Mouse (Mus musculus) CH12.LX (cell line): Measurements from ENCODE around the gene Pqlc2. TPM values are rescaled to one million over a fixed set of nuclear protein-coding genes. Genes with fewer than 3 reads are reported as not detected.

Experiments used
- DNase-seq: peaks from one replicate; pipeline ENCODE4 v3.0.0-alpha.2; 2013; ENCODE audit errors: extremely low read depth
- H3K27ac ChIP-seq: 2 replicates; pipeline ENCODE4 v1.5.1; 2012; ENCODE audit warnings: low read depth, mild to moderate bottlenecking, control low read depth, moderate library complexity; ENCODE audit not compliant: insufficient read depth
- H3K27me3 ChIP-seq: replicated peaks from 2 replicates; pipeline ENCODE3; 2012; ENCODE audit warnings: inconsistent platforms
- H3K36me3 ChIP-seq, 2 experiments: replicated peaks in 1 of 2; 2 replicates each; pipeline versions ENCODE3 to v1.6.1; 2012; ENCODE audit warnings: inconsistent platforms in 1 of 2, low read length in 1 of 2, mild to moderate bottlenecking in 1 of 2, mixed read lengths in 1 of 2, moderate library complexity in 1 of 2; ENCODE audit not compliant: control insufficient read depth in 1 of 2, insufficient read depth in 1 of 2
- H3K4me1 ChIP-seq, 2 experiments: 2 replicates each; pipeline ENCODE4 v1.6.1; 2012; ENCODE audit warnings: inconsistent platforms in 1 of 2, moderate library complexity in 1 of 2; ENCODE audit not compliant: insufficient read depth in 2 of 2, control insufficient read depth in 1 of 2
- H3K4me2 ChIP-seq: 2 replicates; pipeline ENCODE4 v1.6.1; 2012; ENCODE audit warnings: low read depth, mild to moderate bottlenecking, control low read depth; ENCODE audit not compliant: poor library complexity, insufficient read depth, severe bottlenecking
- H3K4me3 ChIP-seq, 3 experiments: fragments of 150-350 bp in 1 of 3; sonication (generic) in 1 of 3; replicated peaks in 1 of 3; 2 replicates each; pipeline versions ENCODE3 to v1.5.1; 2011 to 2012; ENCODE audit warnings: low read depth in 2 of 3, low read length in 2 of 3, mild to moderate bottlenecking in 2 of 3, moderate library complexity in 2 of 3, control low read depth in 1 of 3, improper control_type of control experiment in 1 of 3, inconsistent platforms in 1 of 3, mixed read lengths in 1 of 3; ENCODE audit not compliant: poor library complexity in 1 of 3
- H3K79me2 ChIP-seq: replicated peaks from 2 replicates; pipeline ENCODE4 v1.6.1; 2012; ENCODE audit warnings: mild to moderate bottlenecking, moderate library complexity; ENCODE audit not compliant: control insufficient read depth, poor library complexity, insufficient read depth, severe bottlenecking; ENCODE audit errors: extremely low read depth
- H3K9ac ChIP-seq: 2 replicates; pipeline ENCODE4 v1.6.1; 2012; ENCODE audit warnings: low read depth, mild to moderate bottlenecking, control low read depth, moderate library complexity; ENCODE audit not compliant: insufficient read depth
- H3K9me3 ChIP-seq: replicated peaks from 2 replicates; pipeline ENCODE3; 2012; ENCODE audit warnings: low read length, inconsistent platforms, mixed read lengths
- ETS1 ChIP-seq: conservative IDR thresholded peaks from 2 replicates; pipeline ENCODE4 v1.6.1; 2012; ENCODE audit warnings: low read depth, mild to moderate bottlenecking, inconsistent platforms, low read length, improper control_type of control experiment, moderate library complexity
- HCFC1 ChIP-seq: IDR thresholded peaks from 2 replicates; pipeline ENCODE4 v1.6.1; 2012; ENCODE audit warnings: low read depth, mild to moderate bottlenecking, inconsistent platforms, low read length, improper control_type of control experiment
- IRF4 ChIP-seq: IDR thresholded peaks from 2 replicates; pipeline ENCODE4 v1.6.1; 2014; ENCODE audit warnings: low read depth, mild to moderate bottlenecking, inconsistent platforms, low read length, improper control_type of control experiment
- KAT2A ChIP-seq: IDR thresholded peaks from 2 replicates; pipeline ENCODE4 v1.6.1; 2012; ENCODE audit warnings: low read length, improper control_type of control experiment, inconsistent platforms; ENCODE audit not compliant: insufficient replicate concordance
- MAFK ChIP-seq: IDR thresholded peaks from 2 replicates; pipeline ENCODE4 v1.6.1; 2011; ENCODE audit warnings: low read length, improper control_type of control experiment; ENCODE audit not compliant: insufficient replicate concordance
- MAZ ChIP-seq: IDR thresholded peaks from 2 replicates; pipeline ENCODE4 v1.6.1; 2012; ENCODE audit warnings: low read depth, mild to moderate bottlenecking, inconsistent platforms, low read length, improper control_type of control experiment, moderate library complexity
- MEF2A ChIP-seq: IDR thresholded peaks from 2 replicates; pipeline ENCODE4 v1.6.1; 2014; ENCODE audit warnings: low read depth, mild to moderate bottlenecking, inconsistent platforms, low read length, improper control_type of control experiment, borderline replicate concordance
- MXI1 ChIP-seq: IDR thresholded peaks from 2 replicates; pipeline ENCODE4 v1.6.1; 2011; ENCODE audit warnings: mild to moderate bottlenecking, low read depth, low read length, improper control_type of control experiment
- MYC ChIP-seq: IDR thresholded peaks from 2 replicates; pipeline ENCODE4 v1.6.1; 2011; ENCODE audit warnings: low read depth, mild to moderate bottlenecking, improper control_type of control experiment, low read length
- POLR2A ChIP-seq: IDR thresholded peaks from 2 replicates; pipeline ENCODE4 v1.6.1; 2011; ENCODE audit warnings: low read depth, mild to moderate bottlenecking, improper control_type of control experiment, low read length
- RAD21 ChIP-seq: IDR thresholded peaks from 2 replicates; pipeline ENCODE4 v1.6.1; 2011; ENCODE audit warnings: low read depth, mild to moderate bottlenecking, low read length, improper control_type of control experiment, moderate library complexity
- RCOR1 ChIP-seq: conservative IDR thresholded peaks from 2 replicates; pipeline ENCODE4 v1.6.1; 2012; ENCODE audit warnings: low read depth, mild to moderate bottlenecking, inconsistent platforms, low read length, improper control_type of control experiment
- SIN3A ChIP-seq: IDR thresholded peaks from 2 replicates; pipeline ENCODE4 v1.6.1; 2012; ENCODE audit warnings: low read length, improper control_type of control experiment, inconsistent platforms
- TBP ChIP-seq: conservative IDR thresholded peaks from 2 replicates; pipeline ENCODE4 v1.6.1; 2011; ENCODE audit warnings: low read depth, low read length, improper control_type of control experiment
- UBTF ChIP-seq: IDR thresholded peaks from 2 replicates; pipeline ENCODE4 v1.6.1; 2012; ENCODE audit warnings: low read depth, mild to moderate bottlenecking, inconsistent platforms, low read length, improper control_type of control experiment, moderate library complexity
- USF1 ChIP-seq: IDR thresholded peaks from 2 replicates; pipeline ENCODE4 v1.6.1; 2014; ENCODE audit warnings: low read depth, mild to moderate bottlenecking, inconsistent platforms, low read length, improper control_type of control experiment
- USF2 ChIP-seq: conservative IDR thresholded peaks from 2 replicates; pipeline ENCODE4 v1.6.1; 2011; ENCODE audit warnings: low read depth, low read length, improper control_type of control experiment
- ZKSCAN1 ChIP-seq: IDR thresholded peaks from 2 replicates; pipeline ENCODE4 v1.6.1; 2012; ENCODE audit warnings: low read depth, inconsistent platforms, low read length, improper control_type of control experiment, borderline replicate concordance
- ZMIZ1 ChIP-seq: IDR thresholded peaks from 2 replicates; pipeline ENCODE4 v1.6.1; 2012; ENCODE audit warnings: low read depth, mild to moderate bottlenecking, inconsistent platforms, low read length, improper control_type of control experiment
- dilution Hi-C: fragments of 300-500 bp; cut with MboI; formaldehyde crosslinking; loops from 2 replicates; pipeline ENCODE4 v1.14.3; 2020; ENCODE audit warnings: low sequenced_read_pairs; ENCODE audit not compliant: extremely low pct_unique_long_range_greater_than_20kb, extremely low pct_ligation_motif_present
- in situ Hi-C: fragments of 300-500 bp; cut with MboI; formaldehyde crosslinking; loops from 3 replicates; pipeline ENCODE4 v1.14.3; 2019; ENCODE audit warnings: low sequenced_read_pairs, low pct_ligation_motif_present, low pct_unique_long_range_greater_than_20kb, mixed read lengths
- polyA plus RNA-seq: library from polyadenylated mRNA; unstranded; fragments of >175 nt; gene quantifications from 2 replicates; pipeline ENCODE4 v1.2.1, GENCODE M21; 2012; ENCODE audit warnings: low read depth; ENCODE audit not compliant: insufficient read length
- total RNA-seq, 2 experiments: library from RNA; depleted of rRNA; stranded (reverse); fragments of 300-350 nt in 1 of 2; fragments of >200 nt in 1 of 2; gene quantifications; 2 replicates each; pipeline ENCODE4 v1.2.3; 2012 to 2014

The Pqlc2 gene
- total and polyA plus RNA-seq, 3 experiments: 6.2 to 8.1 (median 6.8) TPM

DNA sequence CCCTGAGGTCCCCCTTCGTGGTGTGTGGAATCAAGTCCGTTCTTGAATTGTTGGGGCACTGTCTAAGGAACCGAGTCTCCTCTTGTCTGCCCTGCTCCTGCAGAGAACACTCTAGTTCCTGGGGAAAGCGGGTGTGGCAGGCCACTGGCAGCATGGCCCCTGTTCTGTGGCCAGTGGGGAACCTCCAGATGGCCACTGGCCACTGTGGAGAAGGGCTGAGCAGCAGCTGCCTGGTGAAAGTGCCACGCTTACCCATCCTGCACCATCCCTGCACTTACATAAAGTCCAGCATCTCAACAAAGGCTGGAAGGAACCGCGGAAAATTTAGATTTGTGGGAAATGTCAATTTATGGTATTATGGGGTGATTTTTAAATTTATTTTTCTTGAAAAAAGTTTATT is 34.1 kb downstream of the Pqlc2 start:
- Histone ChIP-seq H3K27me3 (no peaks in the 10 kb centered on the region), H3K9ac (no peak overlapping the region), H3K4me1 (no peaks in the 10 kb centered on the region), H3K36me3 (peaks cover 47 to 96% of the 10 kb centered on the region in 2 experiments), H3K4me2 (no peak overlapping the region), H3K79me2 (no peaks in the 10 kb centered on the region), H3K4me3 (no peak overlapping the region), H3K9me3 (no peaks in the 10 kb centered on the region), H3K27ac (no peak overlapping the region)
- no peak for DNase-seq
- dilution Hi-C loops: no loop called here
- in situ Hi-C loops: no loop called here
- TF ChIP-seq TBP: no peak
- no peak for TF ChIP-seq RAD21
- TF ChIP-seq MAFK: no peak
- no peak for TF ChIP-seq UBTF
- TF ChIP-seq IRF4: no peak
- no peak for TF ChIP-seq KAT2A
- no peak for TF ChIP-seq RCOR1
- no peak for TF ChIP-seq USF1
- TF ChIP-seq MXI1: no peak
- TF ChIP-seq HCFC1: no peak
- TF ChIP-seq USF2: no peak
- no peak for TF ChIP-seq MEF2A
- no peak for TF ChIP-seq POLR2A
- no peak for TF ChIP-seq ZMIZ1
- TF ChIP-seq ETS1: no peak
- no peak for TF ChIP-seq MYC
- no peak for TF ChIP-seq ZKSCAN1
- TF ChIP-seq MAZ: no peak

DNA sequence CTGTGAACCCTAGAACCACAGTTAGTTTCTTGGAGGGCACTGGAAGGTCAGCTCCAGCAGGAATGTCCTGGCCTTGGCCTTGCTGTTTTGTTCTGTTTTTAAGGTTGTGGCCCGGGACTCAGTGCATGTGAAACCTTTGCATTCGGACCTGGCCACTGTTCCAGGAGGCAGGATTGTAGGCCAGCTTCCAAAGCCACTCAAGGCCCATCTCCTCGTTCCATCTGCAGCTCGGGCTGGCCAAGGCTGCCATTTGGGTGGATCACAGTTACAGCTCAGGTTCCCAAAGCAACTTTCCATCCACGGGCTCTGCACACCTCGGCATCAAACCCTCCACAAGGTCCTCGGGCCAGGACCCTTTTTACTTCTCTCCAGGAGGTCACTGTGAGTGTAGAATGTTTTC is 35.9 kb downstream of the Pqlc2 start:
- no peak overlapping the region for H3K4me3 ChIP-seq
- no peaks in the 10 kb centered on the region for H3K27me3 ChIP-seq
- H3K36me3 ChIP-seq: peaks cover 37 to 95% of the 10 kb centered on the region in 2 experiments
- no peak overlapping the region for H3K27ac ChIP-seq
- TF ChIP-seq TBP (no peak), USF2 (no peak), SIN3A (no peak), ZKSCAN1 (no peak)
- H3K4me1 ChIP-seq: peaks cover 0 to 3% of the 10 kb centered on the region in 2 experiments; a peak in 1 of 4 replicates
- dilution Hi-C loops (no loop called here), in situ Hi-C loops (no loop called here)
- H3K9me3 ChIP-seq: no peaks in the 10 kb centered on the region
- H3K4me2 ChIP-seq: no peak overlapping the region
- no peaks in the 10 kb centered on the region for H3K79me2 ChIP-seq
- H3K9ac ChIP-seq: no peak overlapping the region
- no peak for DNase-seq
